Mouse (Mus musculus) erythroblast, adult 5-6 weeks (primary cell): ENCODE measurements at regions not wholly inside any gene's neighbourhood (a gene's known extent, or its start where the extent isn't known, plus 50 kb on each side); places are given as distances from the start of the nearest gene placed in this dataset.
A peak's percentile ranks its signal among the peaks of the same experiment; 100 is the strongest.

Experiments used
- ATAC-seq: replicated peaks from 2 replicates; pipeline ENCODE4 v1.8.0; 2016; ENCODE audit warnings: moderate number of reproducible peaks, mild to moderate bottlenecking, moderate TSS enrichment, inconsistent platforms; ENCODE audit not compliant: poor library complexity, low FRiP score, severe bottlenecking

DNA sequence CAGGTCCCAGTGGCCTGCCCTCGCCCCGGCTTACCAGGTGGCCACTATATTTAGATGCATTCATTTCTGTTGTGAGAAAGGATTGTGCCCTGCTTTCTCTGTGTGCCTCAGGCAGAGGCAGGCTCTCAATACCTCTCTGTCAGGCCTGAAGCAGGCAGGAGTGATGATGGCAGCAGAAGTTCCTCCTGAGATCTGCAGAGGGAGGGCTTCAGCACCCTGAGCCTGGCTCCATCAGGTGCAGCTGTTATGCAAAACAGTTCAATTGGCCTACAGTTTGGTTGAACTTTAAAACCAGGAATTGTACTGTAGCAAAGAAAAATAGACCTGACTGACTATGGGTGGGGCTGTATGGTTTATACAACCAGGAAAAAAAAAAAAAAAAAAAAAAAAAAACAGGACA lies 92.7 kb upstream of the Cpeb4 start:
- no peak for ATAC-seq

DNA sequence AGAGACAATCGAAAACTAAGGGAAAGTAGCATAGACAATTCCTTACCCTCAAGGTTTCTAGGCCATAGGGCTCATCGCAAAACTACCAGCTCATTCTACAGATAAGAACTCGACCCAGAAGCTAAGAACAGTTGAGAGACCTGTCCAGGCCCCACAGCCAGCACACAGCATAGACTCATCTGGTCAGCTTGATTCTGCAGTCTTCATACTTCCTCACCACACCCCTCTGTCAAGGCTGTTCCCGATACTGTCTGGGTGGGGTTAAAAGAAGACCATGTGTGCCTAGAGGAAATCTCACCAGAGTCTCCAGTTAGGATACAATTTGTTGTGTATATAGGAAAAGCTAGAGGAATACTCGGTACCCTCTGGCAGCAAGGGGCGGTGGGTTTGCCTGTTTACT lies 91.0 kb upstream of the Cpeb4 start:
- peak; percentile 89 for ATAC-seq

DNA sequence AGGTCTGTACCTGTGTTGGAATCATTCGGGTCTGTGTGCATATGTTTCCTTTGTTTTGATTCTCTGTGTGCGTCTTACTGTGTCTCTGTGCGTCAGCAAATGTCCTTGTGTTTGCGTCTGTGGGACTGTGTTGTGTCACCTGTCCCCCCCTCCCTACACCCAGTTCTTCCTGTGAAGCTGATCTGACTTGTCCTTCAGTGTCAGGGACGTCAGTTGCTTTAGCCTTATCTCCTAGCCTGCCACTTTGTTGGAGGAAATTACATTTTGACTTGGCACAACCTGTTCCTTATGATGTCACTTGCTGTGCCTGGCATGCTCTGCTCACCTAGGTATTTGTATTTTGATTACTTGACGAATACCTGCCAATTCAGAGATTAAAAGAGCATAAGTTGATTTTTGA lies 90.4 kb upstream of the Cpeb4 start:
- ATAC-seq: no peak

- no peak for ATAC-seq
Measured at GRCm38 (mm10) chr11:31783506-31784063, 88.4 kb upstream of the Cpeb4 start.

- no peak for ATAC-seq
Measured at GRCm38 (mm10) chr11:31784332-31784901, 87.6 kb upstream of the Cpeb4 start.

GRCm38 (mm10) chr11:31785160-31785559 lies 86.9 kb upstream of the Cpeb4 start:
- no peak for ATAC-seq

GRCm38 (mm10) chr11:31787376-31787775 lies 84.6 kb upstream of the Cpeb4 start:
- no peak for ATAC-seq

DNA sequence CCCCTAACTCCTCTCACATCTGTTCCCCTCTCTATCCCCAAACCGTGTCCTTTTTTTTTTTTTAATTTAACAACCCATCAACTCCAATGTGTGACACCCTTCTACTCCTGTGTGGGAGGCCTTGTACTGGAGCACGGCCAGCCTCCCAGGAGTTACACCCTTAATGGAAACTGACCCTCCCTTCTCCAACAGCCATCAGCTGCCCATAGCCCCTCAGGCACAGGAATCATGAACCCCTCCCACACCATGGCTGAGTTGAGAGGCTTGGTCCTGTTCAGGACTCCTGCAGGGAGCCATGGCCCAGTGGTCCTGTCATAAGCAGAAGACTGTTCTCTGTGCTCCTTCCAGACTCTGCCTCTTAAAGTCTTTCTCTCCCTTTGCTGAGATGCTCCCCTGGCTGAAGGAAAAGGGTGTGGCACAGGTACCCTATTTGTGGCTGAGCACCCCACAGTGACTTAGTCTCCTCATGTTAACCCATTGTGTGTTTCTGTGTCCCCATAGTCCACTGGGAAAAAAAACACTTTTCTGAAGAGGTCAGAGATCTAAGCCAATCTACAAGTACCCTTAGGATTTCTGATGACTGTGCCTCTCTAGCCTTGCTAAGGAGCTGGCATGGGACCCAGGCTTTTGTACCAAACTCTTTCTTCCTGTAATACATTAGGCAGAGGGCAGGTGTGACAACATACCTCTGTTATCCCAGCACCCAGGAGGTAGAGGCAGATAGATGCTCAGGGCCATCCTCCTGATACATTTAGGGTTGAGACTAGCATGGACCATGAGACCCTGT lies 83.9 kb upstream of the Cpeb4 start:
- ATAC-seq: 0 out of 2 replicates have a peak, but pooled peaks have one; percentile 21

DNA sequence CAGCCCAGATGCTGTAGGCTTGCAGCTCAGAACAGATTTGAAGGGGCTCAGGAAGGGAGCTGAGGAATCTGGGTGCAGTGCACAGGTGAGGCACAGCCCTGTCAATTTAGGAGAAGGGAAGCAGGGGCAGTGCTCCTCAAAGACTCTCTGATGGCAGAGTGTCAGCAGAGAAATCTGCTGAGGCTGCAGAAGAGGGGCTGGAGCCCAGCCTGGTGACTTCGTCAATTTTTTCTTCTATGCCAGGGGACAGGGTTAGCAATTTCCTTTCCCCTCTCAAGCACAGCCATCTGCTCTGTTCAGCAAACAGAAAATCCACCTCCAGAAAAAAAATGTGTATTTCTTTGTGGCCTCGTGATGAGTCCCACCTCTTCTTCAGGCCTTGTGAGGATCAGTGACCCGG lies 82.0 kb upstream of the Cpeb4 start:
- no peak for ATAC-seq

DNA sequence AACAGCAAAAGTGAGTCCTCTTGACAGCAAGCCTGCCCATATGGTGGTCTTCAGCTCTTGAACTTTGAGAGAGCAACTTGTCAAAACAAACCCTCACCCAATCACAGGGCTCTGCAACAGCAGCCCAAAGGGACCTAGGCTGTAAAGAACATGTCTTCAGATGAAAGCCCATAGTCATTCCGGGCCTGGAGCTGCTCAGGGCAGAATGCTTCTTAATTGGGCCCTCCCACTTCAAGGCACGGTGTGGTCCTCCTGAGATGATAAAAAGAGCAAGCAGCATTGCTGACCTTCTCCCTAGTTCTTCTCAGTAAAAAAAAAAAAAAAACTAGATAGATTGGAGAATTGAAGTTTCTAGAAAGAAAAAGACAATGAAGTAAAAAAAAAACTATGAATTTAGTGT lies 80.7 kb upstream of the Cpeb4 start:
- no peak for ATAC-seq

DNA sequence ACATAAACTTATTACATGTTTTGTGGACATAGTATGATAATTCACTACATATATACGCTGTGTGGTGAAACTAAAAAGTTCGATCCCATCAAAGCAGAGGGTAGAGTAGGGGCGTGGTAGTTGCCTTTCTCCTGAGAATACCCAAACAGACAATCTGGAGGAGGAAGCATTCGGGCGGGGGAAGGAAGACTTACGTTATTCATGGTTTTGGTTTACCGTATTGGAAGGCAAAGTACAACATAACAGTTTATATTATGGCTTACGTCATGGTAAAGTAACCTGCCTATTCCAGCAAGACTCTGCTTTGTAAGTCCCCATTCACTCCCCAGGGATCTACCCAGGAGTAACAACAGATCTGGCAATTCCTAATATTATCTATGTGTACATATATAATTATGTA lies 76.9 kb upstream of the Cpeb4 start:
- no peak for ATAC-seq

DNA sequence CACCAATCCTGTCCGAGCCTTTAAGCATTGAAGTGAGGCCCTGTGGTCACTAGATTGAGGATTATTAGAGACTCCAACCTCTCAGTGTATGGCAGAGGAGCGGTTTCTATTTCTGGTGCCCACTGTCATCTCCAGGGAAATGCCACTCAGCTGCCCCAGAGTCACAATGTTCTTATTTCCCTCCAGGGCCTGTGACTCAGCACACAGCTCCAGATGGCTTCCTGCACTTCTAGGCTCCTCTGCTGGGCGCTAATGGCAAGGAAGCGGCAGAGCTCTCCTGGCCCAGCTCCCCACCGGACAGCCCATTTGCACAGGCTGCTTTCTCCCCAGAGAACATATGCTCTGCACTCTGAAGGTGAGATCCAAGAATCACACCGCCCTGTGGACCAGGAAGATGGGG lies 75.8 kb upstream of the Cpeb4 start:
- ATAC-seq: peak; percentile 88

DNA sequence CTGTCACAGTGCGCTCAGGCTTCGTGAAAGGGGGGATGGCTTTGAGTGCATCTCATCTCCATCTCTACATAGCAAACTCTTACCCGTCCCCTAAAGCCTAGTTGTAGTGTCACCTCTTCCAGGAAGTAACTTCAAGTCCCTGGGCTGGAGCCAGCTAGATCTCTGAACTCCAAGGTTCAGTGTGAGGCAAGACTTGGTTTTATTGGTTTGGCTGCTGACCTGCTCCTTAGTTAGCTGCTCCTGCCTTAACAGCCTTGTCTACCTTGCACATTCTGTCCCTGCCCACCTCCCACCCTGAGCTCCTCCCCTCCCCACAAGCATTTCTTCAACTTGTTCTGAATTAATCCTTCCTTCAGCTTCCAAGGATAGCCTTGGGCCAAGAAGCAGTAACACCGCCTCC lies 70.4 kb upstream of the Cpeb4 start:
- ATAC-seq: no peak

- peak; percentile 84 for ATAC-seq
Measured at GRCm38 (mm10) chr11:31803319-31803891, 68.6 kb upstream of the Cpeb4 start.

DNA sequence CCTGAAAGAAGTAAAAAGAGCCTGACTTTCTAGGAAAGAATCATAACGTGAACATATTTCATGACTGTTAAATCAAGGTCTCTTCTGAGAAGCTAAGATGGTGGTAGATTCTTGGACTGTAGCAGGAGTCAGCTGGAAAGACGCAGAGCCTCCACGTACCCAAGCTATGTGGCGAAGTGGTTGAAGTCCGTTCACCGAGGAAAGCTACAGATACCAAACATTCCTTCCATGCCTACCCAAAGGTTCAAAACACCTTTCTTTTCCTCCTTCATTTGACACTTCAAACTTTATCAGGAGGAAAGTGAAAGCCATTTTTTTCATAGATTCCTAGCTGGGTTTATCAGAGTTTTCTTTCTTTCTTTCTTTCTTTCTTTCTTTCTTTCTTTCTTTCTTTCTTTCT lies 67.5 kb upstream of the Cpeb4 start:
- ATAC-seq: no peak

DNA sequence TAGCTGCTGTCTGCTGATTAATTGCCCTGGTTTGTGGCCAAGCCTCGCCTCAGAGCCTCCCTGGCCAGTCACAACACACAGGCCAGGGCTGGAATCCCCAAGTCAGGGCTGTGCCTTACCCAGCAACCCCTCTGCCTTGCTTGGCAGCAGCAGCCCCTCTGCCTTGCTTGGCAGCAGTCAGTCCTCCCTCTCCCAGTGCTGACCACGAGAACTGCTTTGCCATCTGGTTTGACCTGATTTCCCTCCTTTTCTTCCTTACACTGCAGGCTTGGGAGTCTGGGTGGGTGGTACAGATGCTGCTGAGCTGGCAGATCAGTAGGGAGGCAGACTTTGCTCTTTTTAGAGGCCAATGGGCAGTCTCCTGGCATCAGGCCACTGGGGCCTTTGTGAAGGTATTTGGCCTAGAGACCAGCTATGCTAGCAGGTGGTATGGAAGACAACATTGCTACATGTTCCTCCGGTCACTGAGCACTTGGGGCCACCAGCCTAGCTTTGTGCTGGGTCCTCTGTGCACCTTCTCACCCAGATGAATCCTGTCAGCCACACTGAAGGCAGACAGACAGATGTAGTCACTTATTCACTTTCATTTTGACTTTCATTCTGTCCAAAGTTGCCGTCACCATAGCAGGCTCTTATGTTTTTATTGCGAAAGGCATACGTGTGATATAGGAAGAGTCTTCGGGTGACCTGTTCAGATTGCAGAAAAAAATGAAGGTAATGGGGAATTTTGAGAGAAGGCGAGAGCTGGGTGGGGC lies 64.4 kb upstream of the Cpeb4 start:
- ATAC-seq: peak; percentile 34

DNA sequence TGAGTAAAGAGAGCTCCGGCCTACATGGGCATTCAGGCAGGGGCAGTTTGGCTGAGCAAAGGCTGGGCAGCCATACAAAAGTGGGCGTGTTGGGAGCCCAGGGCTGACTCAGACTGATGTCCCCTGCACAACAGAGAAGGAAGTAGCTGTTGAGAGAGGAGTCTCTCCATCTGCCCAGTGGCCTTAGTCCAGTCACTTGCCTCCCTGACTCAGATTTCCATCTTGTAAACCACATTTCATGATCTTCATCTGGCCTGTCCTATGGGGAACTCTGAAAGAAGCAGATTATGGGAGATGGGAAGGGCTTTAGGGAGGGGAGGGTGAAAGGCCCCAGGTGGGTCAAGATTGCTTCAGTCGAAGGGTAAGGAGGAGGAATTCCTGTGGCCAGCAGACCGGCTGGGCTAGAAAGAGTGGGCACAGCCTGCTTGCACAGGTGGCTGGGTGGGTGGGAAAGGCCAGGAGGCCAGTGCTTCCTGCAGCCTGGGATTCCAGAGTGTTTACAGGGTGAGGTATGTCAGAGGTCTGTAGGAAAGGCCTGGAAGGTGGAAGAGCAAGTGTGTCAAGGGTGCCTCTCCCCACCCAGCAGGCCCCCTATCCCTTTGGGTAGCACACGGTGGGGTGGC lies 63.7 kb upstream of the Cpeb4 start:
- no peak for ATAC-seq

DNA sequence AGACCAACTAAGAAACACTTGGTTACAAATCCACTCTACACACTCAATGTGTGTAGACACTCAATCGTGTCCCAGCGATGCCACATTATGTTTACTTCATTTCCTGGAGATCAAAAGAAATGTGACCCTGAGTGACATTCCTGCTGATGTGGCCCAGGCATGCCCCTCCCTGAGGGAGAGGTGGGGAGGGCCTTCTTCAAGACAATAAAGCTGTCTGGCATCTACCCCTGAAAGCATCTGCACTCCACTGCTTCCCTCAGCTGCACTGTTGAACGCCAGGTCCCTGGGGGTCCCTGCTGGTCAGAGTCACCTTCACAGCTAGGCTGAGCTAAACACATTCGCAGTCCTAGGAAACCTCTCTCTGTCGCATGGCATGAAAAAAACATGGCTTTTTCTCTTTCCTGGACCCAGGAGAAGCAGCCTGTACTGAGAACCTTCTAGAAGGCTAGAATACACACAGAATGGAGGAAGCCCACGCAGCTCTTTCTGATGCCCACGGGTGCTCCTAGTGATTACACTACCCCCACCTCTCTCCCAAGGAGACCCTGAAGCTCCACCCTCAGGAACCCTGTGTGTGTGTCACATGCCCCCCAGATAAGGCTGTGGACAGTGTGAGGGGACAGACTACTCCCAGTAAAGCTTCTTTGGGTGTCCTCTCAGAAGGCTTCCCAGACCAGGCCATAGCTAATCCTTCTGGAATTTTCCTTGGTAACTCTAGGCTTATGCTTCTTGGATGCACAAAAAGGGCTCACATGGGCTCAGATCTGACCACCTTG lies 61.8 kb upstream of the Cpeb4 start:
- ATAC-seq: no peak

DNA sequence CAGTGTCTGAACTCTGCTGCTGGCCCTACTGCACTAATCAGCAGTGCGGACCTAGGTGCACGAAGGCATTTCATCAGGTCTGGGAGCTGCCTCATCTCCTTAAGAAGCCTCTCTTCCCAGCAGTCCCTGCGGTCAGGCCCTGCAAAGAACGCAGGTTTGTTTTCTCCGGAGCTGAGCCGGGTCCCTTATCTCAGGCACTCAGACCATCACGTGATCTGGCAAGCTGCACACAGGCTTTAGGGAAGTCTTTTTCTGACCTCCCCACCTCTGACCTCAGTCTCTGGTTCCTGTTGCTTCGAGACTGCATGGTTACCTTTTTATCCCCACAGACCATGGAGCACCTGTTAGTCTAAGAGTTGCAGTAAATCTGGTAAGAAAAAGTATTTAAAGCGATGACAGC lies 59.8 kb upstream of the Cpeb4 start:
- ATAC-seq: peak; percentile 87
